Mouse (Mus musculus): ENCODE results near the gene Brap.

DNA sequence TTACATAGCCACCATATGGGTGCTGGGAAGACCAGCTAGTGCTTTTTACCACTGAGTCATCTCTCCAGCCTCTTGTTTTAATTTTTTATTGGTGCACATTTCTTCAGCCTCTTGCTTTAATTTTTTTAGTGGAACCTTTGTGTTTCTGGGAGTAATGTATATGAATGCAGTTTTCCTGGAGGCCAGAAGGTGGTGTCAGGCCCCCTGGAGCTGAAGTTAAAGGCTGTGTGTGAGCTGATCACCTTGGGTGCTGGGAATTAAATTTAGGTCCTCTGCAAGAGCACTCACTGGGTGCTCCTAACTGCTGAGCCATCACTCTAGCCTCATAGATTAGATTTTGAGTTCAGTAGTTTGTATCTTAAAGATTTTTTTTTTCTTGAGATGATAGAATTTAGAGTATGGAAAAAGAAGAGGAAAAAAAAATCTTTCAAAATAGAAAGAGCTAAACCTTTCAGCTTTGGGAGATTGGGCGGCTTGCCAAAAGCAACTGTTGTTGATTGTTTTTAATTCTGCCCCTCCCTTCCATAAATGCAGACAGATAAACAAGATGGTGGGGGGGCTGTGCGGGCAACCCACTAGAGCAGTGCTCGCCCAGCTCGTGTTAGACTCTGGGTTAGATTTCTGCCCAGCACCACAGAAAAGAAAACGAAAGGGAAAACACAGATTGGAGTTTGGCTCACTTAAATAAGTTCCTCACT lies 60.7 kb downstream of the Brap start:
- TF ChIP-seq EP300 (IDR thresholded peaks at IDR 0.05; ENCODE audit: insufficient read depth, low read depth, low read length) (no peak), POLR2A (IDR thresholded peaks at IDR 0.05; ENCODE audit: insufficient read depth, low read length) (no peak), CTCF (IDR thresholded peaks at IDR 0.05; ENCODE audit: low read depth, low read length) (peak; percentile 42)
